Mouse (Mus musculus) liver, embryonic 12.5 days (tissue): ENCODE results near the gene Sox5. TPM values are rescaled to one million over a fixed set of nuclear protein-coding genes. Genes with fewer than 3 reads are reported as not detected.
A peak's percentile ranks its signal among the peaks of the same experiment; 100 is the strongest.

ENCODE experiments used
- ATAC-seq: fragments of 200-750 bp; cut with Nextera tagmentation; 2 replicates; pipeline ENCODE4 v1.8.0; 2017; ENCODE audit warnings: moderate number of reproducible peaks, mild to moderate bottlenecking, moderate library complexity
- H3K27ac ChIP-seq: fragments of 300-500 bp; sonication (generic); 2 replicates; pipeline ENCODE4 v1.5.1; 2016; ENCODE audit warnings: mild to moderate bottlenecking
- H3K27me3 ChIP-seq: fragments of 300-500 bp; sonication (generic); replicated peaks from 2 replicates; pipeline ENCODE4 v1.6.1; 2016; ENCODE audit warnings: mild to moderate bottlenecking, moderate library complexity
- H3K36me3 ChIP-seq: fragments of 300-500 bp; sonication (generic); 2 replicates; pipeline ENCODE4 v1.6.1; 2016; ENCODE audit warnings: mild to moderate bottlenecking, moderate library complexity
- H3K4me1 ChIP-seq: fragments of 300-500 bp; sonication (generic); 2 replicates; pipeline ENCODE4 v1.6.1; 2016
- H3K4me2 ChIP-seq: fragments of 300-500 bp; sonication (generic); 2 replicates; pipeline ENCODE4 v1.6.1; 2016; ENCODE audit warnings: mild to moderate bottlenecking, moderate library complexity
- H3K4me3 ChIP-seq: fragments of 300-500 bp; sonication (generic); 2 replicates; pipeline ENCODE4 v1.5.1; 2016; ENCODE audit warnings: mild to moderate bottlenecking, moderate library complexity
- H3K9ac ChIP-seq: fragments of 300-500 bp; sonication (generic); 2 replicates; pipeline ENCODE4 v1.6.1; 2016; ENCODE audit warnings: mild to moderate bottlenecking, moderate library complexity
- H3K9me3 ChIP-seq: fragments of 300-500 bp; sonication (generic); replicated peaks from 2 replicates; pipeline ENCODE4 v1.6.1; 2016; ENCODE audit warnings: mild to moderate bottlenecking, moderate library complexity
- WGBS: fragments of 180-500 bp; shearing (Covaris S2); methylation state at CpG from one replicate; pipeline ENCODE4 v1.1.7; 2016; ENCODE audit not compliant: insufficient replicate concordance; 5-methylcytosine and 5-hydroxymethylcytosine counted together
- polyA plus RNA-seq: library from polyadenylated mRNA; unstranded; fragments of >200 nt; fragmentation: Nextera tagmentation; extraction: Ambion mirVana; gene quantifications from 2 replicates; pipeline ENCODE4 v1.2.1, GENCODE M21; 2016

Gene Sox5
- polyA plus RNA-seq, 1 experiment from 2014 or later, result 6.2 TPM

DNA sequence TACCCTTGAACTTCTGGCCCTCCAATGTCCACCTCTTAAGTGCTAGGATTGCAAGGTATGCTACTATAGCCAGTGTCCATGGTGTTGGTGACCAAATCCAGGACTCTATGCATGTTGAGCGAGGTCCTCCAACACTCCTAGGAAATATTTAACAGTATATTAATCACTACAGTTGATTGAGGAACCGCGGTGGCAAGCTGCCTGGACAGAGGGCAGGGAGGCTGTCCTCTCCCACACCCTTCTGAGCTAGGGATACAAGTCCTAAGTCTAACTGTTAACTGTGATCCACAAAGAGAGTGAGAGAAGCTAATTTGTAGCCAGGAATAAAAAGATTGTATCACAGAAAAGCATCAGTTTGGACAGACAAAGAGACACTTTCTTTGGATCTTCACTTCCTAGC, 373.7 kb downstream of the Sox5 start:
- Histone ChIP-seq H3K4me2 (no peak overlapping the region), H3K36me3 (no peaks in the 10 kb centered on the region), H3K9me3 (no peaks in the 10 kb centered on the region), H3K9ac (no peak overlapping the region), H3K27me3 (no peaks in the 10 kb centered on the region), H3K4me1 (no peaks in the 10 kb centered on the region), H3K27ac (no peak overlapping the region), H3K4me3 (no peak overlapping the region)
- ATAC-seq, result no peak
- 65% methylated on average over 3 of the region's 3 CpGs for WGBS

DNA sequence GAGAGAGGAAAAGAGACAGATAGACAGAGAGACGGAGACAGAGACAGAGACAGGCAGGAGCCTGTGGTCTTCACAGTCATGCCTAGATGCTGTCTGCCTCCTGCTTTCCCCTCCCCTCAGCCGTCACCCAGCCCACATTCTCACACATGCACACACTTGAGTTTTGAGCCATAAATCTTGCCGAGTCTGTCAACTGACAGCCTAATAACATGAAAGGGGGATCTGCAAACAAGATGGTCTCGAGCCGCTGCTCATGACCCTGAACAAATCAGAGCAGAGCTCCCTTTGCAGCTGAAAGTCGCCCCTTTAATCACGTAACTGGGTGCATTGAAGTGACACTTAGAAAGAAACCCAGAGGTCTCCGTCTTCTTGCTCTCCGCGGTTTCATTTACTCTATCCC, 383.7 kb downstream of the Sox5 start:
- whole genome bisulfite sequencing, result 59% methylated on average over 10 of the region's 10 CpGs
- Histone ChIP-seq H3K27ac (no peak overlapping the region), H3K4me2 (no peak overlapping the region), H3K9ac (no peak overlapping the region), H3K36me3 (no peaks in the 10 kb centered on the region), H3K4me1 (no peaks in the 10 kb centered on the region), H3K9me3 (no peaks in the 10 kb centered on the region), H3K4me3 (no peak overlapping the region), H3K27me3 (no peaks in the 10 kb centered on the region)
- no peak for ATAC-seq

DNA sequence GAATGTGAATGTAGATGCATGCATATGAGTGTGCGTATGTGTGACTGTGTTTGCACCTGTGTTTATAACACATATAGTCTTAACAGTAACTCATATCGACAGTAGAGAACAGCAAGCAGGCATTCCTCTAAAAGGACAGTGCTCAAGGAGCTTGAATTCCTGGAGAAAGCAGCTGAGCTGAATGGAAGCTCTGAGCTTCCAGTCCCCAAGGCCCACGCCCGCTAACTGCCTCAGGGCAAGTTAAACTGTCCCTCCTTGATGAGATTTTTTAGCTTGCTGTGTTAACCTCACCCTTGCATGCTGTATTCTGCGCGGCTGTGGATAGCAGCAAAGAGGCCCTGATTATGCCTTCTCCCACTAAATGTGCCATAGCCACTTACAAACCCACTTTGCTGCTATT, 388.6 kb downstream of the Sox5 start:
- Histone ChIP-seq H3K9me3 (no peaks in the 10 kb centered on the region), H3K4me1 (no peaks in the 10 kb centered on the region), H3K4me2 (no peak overlapping the region), H3K27ac (no peak overlapping the region), H3K27me3 (no peaks in the 10 kb centered on the region), H3K36me3 (no peaks in the 10 kb centered on the region), H3K9ac (no peak overlapping the region), H3K4me3 (no peak overlapping the region)
- no peak for ATAC-seq
- 70% methylated on average over 6 of the region's 6 CpGs for WGBS

GRCm38 (mm10) chr6:144389333-144390054, 392.3 kb downstream of the Sox5 start:
- Histone ChIP-seq H3K4me3 (no peak overlapping the region), H3K36me3 (no peaks in the 10 kb centered on the region), H3K4me2 (no peak overlapping the region), H3K9me3 (no peaks in the 10 kb centered on the region), H3K9ac (no peak overlapping the region), H3K27me3 (no peaks in the 10 kb centered on the region), H3K4me1 (no peaks in the 10 kb centered on the region), H3K27ac (no peak overlapping the region)
- WGBS, result 75% methylated on average over 14 of the region's 14 CpGs
- no peak for ATAC-seq

DNA sequence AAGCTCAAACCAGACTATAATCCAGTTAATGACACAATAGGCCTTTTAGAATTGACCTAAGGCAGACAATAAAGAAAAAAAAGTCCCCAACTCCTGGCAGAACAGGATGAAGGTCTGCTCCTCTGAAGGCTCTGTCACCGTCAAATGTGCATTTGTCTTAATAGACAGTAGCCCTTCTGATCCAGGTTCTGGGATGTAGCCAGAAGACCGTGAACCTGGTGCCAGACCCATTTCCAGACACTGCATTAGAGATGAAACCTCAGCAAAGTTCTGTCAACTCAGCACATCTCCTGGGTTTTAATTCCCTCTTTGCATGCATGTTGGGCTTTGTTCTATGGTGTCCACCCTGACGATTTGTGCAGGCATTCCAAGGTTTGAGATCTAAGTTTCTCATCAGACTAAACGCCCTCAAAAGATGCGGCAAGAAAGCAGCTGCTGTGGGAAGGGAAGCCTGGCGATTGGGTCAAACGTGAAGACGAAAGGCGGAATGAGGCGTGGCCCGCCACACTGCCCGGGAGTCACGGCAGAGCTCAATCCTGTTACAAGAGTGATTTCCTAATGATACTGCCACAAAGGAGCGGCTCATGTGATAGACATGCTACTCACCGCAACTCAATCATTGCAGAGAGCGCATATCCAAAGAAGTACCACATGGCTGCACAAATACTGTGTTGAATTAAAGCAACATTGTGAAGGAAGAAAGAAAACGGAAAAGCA, 394.1 kb downstream of the Sox5 start:
- no peak overlapping the region for H3K4me3 ChIP-seq
- no peak overlapping the region for H3K4me2 ChIP-seq
- H3K36me3 ChIP-seq, result no peaks in the 10 kb centered on the region
- no peaks in the 10 kb centered on the region for H3K4me1 ChIP-seq
- WGBS, result 63% methylated on average over 17 of the region's 17 CpGs
- no peaks in the 10 kb centered on the region for H3K9me3 ChIP-seq
- no peak overlapping the region for H3K27ac ChIP-seq
- ATAC-seq, result no peak
- no peaks in the 10 kb centered on the region for H3K27me3 ChIP-seq
- no peak overlapping the region for H3K9ac ChIP-seq

DNA sequence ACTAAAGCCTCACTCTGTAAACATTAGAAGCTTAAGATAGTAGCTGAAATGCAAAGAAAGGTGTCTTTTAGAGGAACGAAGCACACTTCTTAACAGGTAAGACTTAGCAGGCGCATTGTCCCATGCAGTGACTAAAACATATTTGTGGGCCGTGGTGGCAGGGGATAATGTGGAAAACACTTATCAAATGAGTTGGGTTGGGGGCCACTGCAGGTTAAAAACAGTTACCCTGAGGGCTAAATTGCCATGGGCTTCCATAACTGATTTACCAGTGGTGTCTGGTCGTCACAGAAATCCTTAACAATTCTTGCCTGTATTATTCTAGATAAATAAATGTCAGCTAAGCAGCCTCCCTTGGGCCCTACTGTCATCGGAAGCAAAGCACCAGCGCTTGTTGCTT, 401.1 kb downstream of the Sox5 start:
- H3K9ac ChIP-seq, result no peak overlapping the region
- no peak overlapping the region for H3K27ac ChIP-seq
- WGBS, result 69% methylated on average over 6 of the region's 6 CpGs
- H3K4me2 ChIP-seq, result no peak overlapping the region
- no peaks in the 10 kb centered on the region for H3K27me3 ChIP-seq
- no peak for ATAC-seq
- no peak overlapping the region for H3K4me3 ChIP-seq
- H3K36me3 ChIP-seq, result no peaks in the 10 kb centered on the region
- no peaks in the 10 kb centered on the region for H3K4me1 ChIP-seq
- no peaks in the 10 kb centered on the region for H3K9me3 ChIP-seq

DNA sequence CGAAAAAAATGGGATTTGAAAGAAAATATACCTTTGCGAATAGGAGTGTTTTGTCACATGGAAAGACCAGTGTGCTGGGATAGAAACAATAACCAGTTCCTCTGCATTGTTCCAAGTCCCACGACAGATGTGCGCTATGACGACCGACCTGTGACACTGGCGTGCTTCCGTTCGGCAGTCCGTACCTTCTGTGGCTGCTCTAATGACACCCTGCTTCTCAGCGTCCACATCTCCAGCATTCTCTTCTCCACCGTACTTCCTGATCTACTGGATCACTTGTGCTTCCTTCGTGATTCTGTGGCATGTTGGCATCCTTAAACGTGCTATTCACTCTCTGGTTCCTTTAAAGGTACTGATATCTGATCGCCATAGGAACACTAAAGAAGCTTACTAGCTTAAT, 401.6 kb downstream of the Sox5 start:
- H3K4me2 ChIP-seq, result no peak overlapping the region
- no peak overlapping the region for H3K4me3 ChIP-seq
- no peak overlapping the region for H3K9ac ChIP-seq
- H3K36me3 ChIP-seq, result no peaks in the 10 kb centered on the region
- no peaks in the 10 kb centered on the region for H3K9me3 ChIP-seq
- no peak overlapping the region for H3K27ac ChIP-seq
- H3K27me3 ChIP-seq, result no peaks in the 10 kb centered on the region
- WGBS, result 81% methylated on average over 15 of the region's 15 CpGs
- H3K4me1 ChIP-seq, result no peaks in the 10 kb centered on the region
- no peak for ATAC-seq

DNA sequence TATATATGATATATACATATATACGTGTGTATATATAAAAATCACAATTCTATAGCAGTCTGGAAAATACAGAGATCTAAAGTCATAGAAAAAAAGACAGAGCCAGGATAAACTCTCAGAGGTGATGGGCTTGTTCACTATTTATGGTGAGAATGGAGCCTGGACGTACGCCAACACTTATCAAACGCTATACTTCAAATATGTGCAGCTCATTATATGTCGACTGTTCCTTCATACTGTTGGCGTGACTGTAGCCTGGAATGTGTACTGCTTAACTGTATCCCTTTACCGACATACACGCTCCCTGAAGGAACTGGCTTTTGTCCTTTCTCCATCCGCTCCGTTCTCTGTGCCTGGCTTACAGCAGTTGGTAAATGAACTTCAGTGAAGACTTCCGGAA, 407.0 kb downstream of the Sox5 start:
- Histone ChIP-seq H3K9me3 (no peaks in the 10 kb centered on the region), H3K27me3 (no peaks in the 10 kb centered on the region), H3K36me3 (no peaks in the 10 kb centered on the region), H3K9ac (no peak overlapping the region), H3K4me2 (no peak overlapping the region), H3K4me1 (peaks cover 9% of the 10 kb centered on the region; the same call in 1 of the 2 replicates), H3K27ac (no peak overlapping the region), H3K4me3 (no peak overlapping the region)
- ATAC-seq, result no peak
- WGBS, result 78% methylated on average over 11 of the region's 11 CpGs

DNA sequence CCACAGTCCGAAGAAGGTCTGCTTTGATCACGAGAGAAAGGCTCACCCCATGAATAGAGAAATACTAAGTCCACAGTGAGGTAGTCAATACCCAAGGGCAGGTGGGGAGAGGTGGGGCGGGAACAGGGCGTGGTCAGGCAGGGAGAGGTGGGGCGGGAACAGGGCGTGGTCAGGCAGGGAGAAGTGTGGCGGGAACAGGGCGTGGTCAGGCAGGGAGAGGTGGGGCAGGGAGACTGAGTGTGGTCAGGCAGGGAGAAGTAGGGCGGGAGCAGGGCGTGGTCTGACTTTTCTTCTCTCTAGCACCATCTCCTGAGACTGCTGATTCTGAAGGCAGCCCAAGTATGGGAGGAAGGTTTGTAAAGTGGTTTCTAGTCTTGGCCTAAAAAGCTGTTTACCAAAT, 411.1 kb downstream of the Sox5 start:
- Histone ChIP-seq H3K4me2 (no peak overlapping the region), H3K4me3 (no peak overlapping the region), H3K4me1 (peaks cover 9% of the 10 kb centered on the region; the same call in 1 of the 2 replicates), H3K27ac (no peak overlapping the region), H3K27me3 (no peaks in the 10 kb centered on the region), H3K36me3 (no peaks in the 10 kb centered on the region), H3K9me3 (no peaks in the 10 kb centered on the region), H3K9ac (no peak overlapping the region)
- ATAC-seq, result peak; percentile 86
- 28% methylated on average over 10 of the region's 10 CpGs for WGBS

DNA sequence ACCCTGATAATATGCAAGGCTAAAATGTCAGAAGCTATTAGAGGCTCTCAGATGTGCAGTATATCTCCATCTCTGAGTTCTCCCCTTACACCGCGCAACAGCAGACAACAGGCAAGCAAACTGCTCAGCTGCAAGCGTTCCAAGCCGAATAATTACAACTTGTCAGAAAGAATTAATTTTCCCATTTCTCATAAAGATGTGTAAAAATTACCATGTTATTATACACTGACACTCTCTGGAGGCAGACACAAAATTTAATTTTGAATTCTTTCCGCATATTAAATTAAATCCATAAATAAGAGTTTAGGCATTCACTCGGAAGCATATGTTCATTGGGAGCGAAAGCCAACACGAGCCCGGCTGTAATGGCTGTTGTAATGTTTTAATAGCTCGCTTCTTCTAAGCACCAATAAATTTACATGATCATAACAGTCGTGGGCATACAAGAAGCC, 414.1 kb downstream of the Sox5 start:
- H3K36me3 ChIP-seq, result no peaks in the 10 kb centered on the region
- H3K27me3 ChIP-seq, result no peaks in the 10 kb centered on the region
- H3K4me2 ChIP-seq, result no peak overlapping the region
- ATAC-seq, result no peak
- H3K27ac ChIP-seq, result no peak overlapping the region
- H3K9me3 ChIP-seq, result no peaks in the 10 kb centered on the region; the same call in 1 of the 2 replicates
- no peak overlapping the region for H3K4me3 ChIP-seq
- no peak overlapping the region for H3K9ac ChIP-seq
- WGBS, result 83% methylated on average over 11 of the region's 11 CpGs
- peaks cover 9% of the 10 kb centered on the region; the same call in 1 of the 2 replicates for H3K4me1 ChIP-seq

DNA sequence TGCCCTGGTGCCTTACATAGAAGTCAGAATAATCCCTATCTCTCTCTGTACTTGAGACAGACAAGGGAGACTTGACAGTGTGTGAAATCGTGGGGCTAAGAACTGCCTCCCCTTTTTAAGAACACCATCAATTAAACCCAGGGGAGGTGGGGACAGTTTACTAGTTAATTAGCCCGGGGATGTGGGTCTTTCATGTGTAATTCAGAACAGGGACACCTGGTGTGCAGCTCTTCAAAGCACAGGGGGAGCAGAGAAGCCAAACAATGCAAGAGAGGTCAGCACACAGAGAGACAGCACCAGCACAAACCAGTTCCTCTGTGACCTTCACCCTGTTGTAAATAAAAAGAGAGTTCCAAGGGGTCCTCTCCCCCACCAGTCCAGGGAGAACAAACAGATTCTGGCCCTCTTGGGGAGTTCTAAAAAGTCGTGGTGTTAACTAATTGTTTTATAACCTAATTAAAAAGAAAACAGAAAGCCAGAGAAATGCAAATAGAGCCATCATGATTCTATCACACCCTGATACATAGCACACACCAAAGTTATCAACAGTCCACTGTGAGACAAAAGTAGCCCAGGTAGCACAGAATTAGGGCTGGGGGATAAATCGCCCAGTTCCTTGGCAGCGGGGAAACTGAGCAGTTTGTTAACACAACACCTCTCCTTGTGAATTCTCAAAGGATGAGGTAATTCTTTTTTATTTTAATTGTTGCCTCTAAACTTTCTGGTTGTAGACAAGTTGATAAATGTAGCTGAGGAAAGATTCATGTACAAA, 420.3 kb downstream of the Sox5 start:
- Histone ChIP-seq H3K9ac (no peak overlapping the region), H3K9me3 (no peaks in the 10 kb centered on the region; the same call in 1 of the 2 replicates), H3K4me3 (no peak overlapping the region), H3K27ac (0 out of 2 replicates have a peak overlapping the region, but pooled peaks have one; percentile 51), H3K27me3 (no peaks in the 10 kb centered on the region), H3K4me2 (no peak overlapping the region), H3K4me1 (no peaks in the 10 kb centered on the region), H3K36me3 (no peaks in the 10 kb centered on the region)
- 22% methylated on average over 5 of the region's 5 CpGs for WGBS
- peak; percentile 47; the same call in 1 of the 2 replicates for ATAC-seq

GRCm38 (mm10) chr6:144357081-144357480, 424.7 kb downstream of the Sox5 start:
- H3K36me3 ChIP-seq, result no peaks in the 10 kb centered on the region
- no peak overlapping the region for H3K4me2 ChIP-seq
- 63% methylated on average over 4 of the region's 4 CpGs for WGBS
- no peaks in the 10 kb centered on the region for H3K9me3 ChIP-seq
- H3K4me1 ChIP-seq, result no peaks in the 10 kb centered on the region
- no peaks in the 10 kb centered on the region for H3K27me3 ChIP-seq
- H3K4me3 ChIP-seq, result no peak overlapping the region
- no peak overlapping the region for H3K27ac ChIP-seq
- ATAC-seq, result no peak
- H3K9ac ChIP-seq, result no peak overlapping the region
